Mouse (Mus musculus) forelimb bud, embryonic 11.5 days (tissue): ENCODE results near the gene Acp7.
"Not testable (repeated sequence)": the region's sequence is repeated elsewhere in the genome, so short reads cannot be mapped to it uniquely, and the experiment has no call there.

ENCODE experiments used
- DNase-seq: peaks from one replicate; pipeline ENCODE4 v3.0.0-alpha.2; 2012; ENCODE audit warnings: low read depth, low spot score

Acp7 gene

DNA sequence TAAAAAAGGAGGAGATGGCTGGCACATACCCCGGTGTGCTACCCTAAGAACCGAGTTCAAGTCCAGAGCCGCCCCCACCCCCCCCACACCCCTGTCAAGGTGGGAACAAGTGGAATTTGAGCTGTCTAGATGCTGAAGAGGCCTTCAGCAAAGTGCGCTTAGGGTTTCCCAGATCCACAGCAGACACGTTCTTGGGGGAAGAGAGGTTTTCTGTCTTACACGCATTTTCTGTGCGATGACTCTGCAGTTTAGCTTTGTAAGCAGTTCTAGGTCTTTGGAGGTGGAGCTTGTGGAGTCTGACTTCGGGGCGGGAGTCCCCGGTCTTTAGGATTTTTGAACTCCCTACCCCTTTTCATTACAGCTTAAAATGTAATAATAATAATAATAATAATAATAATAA, at the start of gene Acp7:
Gene Acp7 (minus strand): TSS at position 260 of the 400 bp plus-strand sequence.
- DNase-seq: no peak

DNA sequence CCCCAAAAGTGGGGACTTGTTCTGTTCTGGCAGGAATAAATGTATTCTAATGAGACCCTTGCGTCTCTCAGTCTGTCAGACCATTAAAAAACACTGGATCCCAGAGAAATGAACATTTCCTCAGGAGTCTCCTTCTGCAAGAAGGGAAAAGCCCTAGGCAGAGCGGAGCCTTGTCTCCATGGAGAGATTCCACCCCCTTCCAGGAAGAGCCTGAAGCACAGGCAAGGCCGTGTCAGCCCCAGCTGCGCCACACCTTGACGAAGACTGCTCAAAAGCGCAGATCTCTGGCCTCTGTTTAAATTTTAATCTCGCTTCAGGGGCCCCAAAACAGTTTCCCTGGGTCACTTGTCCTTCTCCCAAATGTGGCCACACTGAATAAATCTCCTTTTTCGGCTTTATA, 46.5 kb upstream of the Acp7 start:
- no peak for DNase-seq

GRCm38 (mm10) chr7:28676811-28677541, 45.8 kb upstream of the Acp7 start:
- DNase-seq: no peak

DNA sequence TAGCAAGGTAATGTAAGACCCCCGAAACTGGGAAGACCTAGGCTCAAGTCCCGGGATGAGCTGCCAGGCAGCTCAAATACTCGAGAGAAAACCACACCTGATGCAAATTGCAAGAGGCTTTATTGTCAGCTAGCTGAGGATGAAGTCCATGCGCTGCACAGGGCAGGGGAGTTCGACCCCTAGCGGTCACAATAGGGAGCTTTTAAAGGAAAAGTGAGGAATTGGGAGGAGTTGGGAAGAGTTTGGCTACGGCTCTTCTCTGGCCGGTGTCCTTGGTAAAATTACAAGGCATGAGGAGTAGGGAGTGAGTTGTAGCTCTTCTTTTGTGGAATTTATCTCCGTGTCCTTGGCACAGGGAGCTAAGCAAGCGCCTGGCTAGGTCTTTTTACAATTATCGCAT, 44.6 kb upstream of the Acp7 start:
- no peak for DNase-seq

- no peak for DNase-seq
These were observed 43.9 kb upstream of the Acp7 start for GRCm38 (mm10) chr7:28674994-28675393.

DNA sequence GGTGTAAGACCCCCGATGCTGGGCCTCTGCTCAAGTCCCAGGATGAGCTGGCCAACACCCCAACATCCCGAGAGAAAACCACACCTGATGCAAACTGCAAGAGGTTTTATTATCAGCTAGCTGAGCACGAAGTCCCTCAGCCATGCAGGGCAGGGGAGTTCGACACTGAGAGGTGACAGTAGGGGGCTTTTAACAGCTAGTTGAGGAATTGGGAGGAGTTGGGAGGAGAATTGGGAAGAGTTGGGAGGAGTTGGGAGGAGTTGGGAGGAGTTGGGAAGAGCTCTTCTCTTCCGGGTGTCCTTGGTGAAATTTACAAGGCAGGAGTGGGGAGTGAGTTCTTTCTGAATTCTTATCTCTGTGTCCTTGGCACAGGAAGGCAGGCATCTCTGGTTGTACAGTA, 41.7 kb upstream of the Acp7 start:
- DNase-seq: not testable (repeated sequence)

- no peak for DNase-seq
These were observed 41.1 kb upstream of the Acp7 start for GRCm38 (mm10) chr7:28672276-28672675.

DNA sequence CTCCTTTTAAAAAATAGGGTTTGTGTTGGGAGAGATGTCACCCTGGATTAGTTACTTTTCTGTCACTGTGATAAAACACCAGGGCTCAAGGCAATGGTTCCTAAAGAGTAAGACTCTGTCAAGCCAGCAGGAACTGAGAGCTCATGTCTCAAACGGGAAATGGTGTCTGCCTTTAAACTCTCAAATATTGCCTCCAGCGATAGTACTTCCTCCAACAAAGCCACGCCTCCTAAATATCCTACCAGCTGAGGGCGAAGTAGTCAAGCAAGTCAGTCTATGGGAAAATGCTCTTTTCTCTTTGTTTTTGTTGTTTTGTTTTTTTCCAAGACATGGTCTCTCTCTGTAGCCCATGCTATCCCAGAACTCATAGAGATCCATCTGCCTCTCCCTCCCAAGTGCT, 40.0 kb upstream of the Acp7 start:
- no peak for DNase-seq

DNA sequence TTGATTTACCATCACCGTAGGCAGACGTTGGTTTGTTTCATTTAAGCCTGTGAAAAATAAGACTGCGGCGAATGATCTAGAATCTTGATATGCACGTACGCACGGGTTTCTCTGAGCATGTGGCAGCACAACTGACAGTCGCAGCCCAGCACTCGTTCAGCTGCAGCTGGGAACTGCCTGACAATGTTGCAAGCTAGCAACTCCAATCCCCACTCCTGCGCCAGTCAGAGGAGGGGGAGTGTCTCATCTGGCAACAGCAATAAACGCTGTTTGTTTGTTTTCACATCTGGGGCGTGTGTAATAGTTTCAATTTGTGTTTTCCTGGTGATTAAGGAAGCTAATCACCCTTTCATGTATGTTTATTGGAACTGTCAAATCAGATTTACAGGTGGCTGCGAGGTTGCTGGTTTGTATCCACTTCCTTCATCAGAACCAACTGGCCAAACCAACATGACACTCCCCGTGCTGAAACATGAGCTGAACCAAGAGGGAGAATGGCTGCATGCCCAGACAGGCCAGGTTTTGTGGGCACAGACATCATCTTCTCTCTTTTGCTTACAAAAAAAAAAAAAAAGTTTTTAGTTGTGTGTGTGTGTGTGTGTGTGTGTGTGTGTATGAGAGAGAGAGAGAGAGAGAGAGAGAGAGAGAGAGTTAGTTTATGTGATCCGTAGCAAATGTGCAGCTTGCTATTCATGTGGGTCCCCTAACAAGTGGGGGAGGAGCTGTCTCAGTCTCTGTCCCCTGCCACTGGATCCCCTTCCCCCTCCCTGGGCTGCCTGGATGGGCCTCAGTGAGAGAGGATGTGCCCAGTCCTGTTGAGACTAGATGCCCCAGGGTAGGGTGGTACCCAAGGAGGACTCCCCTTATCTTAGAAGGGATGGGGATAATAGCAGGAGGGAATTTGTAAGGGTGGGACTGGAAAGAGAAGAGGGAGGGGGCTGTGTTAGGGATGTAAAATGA, 34.8 kb upstream of the Acp7 start:
- DNase-seq: peak; percentile 65

DNA sequence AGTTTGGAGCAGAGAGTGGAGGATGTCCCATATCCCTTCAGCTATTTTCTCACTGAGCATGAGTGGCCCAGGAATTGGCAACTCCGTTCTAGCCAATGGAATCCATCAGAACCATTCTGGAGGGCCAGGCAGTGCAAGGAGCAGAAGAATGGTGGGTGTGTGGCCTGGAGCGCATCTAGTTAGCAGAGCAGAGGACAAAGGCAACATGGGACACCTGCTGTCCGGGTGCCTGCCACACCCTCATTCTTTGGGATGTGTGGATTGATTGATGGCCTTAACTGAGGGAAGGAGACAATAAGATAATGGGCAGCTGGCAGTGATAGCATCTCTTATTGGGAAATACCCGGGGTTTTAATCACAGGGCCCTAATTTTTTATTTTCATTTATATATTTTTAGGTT, 25.3 kb upstream of the Acp7 start:
- DNase-seq: no peak

DNA sequence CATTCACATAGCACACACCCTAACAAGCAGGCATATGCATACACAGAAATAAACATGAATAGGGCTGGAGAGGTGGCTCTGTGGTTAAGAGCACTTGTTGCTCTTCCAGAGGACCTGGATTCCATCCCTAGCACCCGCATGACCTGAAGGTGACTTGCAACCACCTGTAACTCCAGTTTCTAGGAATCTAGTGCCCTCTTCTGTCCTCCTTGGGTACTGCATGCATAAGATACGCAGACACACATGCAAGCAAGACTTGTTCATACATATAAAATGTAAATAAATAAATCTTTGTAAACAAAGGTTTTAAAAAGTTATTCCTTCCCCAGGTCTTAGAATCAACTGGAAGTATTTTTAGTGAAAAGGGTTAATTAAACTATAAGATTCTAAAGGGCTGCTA, 20.0 kb upstream of the Acp7 start:
- no peak for DNase-seq

GRCm38 (mm10) chr7:28647016-28647415, 15.9 kb upstream of the Acp7 start:
- no peak for DNase-seq

DNA sequence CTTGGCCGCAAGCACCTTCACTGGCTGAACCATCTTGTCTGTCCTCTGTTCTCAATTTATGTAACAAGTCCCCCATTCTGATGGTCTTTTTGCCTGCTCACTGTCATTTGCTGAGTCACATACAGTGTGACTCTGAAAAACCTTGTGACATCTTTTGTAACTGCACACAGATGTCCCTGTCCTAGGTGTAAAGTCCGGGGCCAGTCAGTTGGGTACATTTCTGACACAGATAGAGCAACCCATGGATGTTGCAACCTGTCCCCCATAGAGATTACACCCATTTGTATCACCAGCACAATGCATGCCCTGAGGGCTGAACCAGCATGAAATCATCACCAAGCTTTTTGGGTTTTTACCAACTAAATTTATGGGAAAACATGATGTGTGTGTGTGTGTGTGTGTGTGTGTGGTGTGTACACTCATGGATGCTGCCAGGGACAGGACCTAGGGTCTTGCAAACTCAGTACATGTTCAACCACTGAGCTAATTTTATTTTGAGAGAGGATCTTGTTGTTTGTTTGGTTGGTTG, 14.9 kb upstream of the Acp7 start:
- DNase-seq: no peak

GRCm38 (mm10) chr7:28645366-28645765, 14.2 kb upstream of the Acp7 start:
- no peak for DNase-seq

DNA sequence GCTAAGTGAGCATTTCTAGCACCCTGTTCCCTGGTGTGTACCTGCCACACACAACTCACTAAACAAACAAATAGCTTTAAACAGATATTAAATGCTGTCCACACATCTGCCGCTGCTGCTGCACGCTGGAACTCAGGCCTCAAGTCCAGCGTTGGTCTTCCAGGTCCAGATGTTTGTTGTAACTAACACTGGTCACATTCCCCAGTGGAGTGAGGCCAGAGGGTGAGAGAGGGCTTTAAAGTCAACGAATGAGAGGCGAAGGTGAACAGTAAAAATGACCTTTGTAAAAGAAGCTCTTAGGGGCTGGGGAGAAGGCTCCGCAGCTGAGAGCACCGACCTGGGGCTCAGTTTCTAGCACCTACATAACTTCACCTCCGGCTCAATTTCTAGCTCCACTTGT, 10.4 kb upstream of the Acp7 start:
- no peak for DNase-seq

DNA sequence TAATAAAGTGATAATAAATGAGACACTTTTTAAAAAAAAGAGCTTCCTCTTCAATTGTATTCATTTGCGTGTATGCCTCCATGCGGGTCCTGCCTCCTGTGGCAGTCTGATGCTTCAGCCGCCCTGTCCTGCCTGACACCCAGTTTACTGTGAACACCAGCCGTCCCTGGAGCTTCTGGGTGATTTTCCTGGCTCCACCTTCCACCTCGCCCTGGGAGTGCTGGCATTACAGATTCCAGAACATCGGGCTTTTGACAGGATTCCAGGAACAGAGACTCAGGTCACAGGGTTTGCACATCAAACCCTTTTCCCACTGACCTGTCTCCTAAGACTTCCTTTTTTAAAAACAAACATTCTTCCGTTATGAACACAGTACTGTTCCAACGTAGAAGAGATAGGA, 6.4 kb upstream of the Acp7 start:
- no peak for DNase-seq

DNA sequence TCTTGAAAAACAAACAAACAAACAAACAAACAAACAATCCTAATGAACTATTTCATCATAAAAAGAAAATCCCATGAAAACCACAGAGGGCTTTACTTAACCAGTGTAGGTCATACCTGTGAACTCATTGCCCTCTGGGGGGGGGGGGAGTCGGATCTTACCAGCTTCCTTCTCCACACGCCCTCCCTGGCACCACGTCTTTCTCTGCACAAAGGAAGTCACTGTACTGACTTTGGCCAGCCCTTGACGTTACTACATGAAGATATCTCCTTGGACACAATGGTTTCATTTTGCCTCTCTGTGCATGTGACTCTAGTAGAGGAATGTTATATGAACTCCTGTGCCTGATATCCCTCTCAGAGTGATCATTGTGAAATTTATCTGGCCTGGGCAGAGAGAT, 3.0 kb upstream of the Acp7 start:
- DNase-seq: no peak

GRCm38 (mm10) chr7:28624791-28625190, 6.3 kb downstream of the Acp7 start:
- no peak for DNase-seq

DNA sequence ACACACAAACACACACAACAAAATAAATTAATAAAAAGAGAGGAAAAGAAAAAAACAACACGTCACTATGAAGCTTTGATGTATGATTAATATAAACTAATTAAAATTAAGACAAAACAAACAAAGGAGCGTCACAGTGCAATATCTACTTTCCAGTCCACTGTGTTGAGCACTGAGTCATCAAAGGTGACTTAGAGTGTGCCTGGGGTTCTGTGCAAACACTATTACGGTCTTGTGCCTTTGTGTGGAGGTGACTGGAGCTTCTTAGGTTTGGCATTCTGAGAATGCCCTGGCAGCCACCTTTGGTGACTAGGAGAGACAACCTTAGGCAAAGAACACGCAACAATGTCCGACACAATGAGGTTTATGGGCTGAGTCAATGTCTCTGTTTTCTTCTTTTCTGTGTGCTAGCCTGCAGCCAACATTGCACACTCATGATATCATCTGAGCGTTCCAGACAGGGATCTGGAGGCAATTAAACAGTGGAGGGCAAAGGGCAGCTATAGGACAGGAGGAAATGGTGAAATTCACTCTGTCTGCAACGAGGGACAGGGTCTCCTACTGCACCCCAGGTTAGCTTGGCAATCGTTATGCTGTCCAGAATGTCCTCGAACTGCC, 11.9 kb downstream of the Acp7 start:
- DNase-seq: no peak

GRCm38 (mm10) chr7:28605951-28606350, 25.2 kb downstream of the Acp7 start:
- DNase-seq: no peak

DNA sequence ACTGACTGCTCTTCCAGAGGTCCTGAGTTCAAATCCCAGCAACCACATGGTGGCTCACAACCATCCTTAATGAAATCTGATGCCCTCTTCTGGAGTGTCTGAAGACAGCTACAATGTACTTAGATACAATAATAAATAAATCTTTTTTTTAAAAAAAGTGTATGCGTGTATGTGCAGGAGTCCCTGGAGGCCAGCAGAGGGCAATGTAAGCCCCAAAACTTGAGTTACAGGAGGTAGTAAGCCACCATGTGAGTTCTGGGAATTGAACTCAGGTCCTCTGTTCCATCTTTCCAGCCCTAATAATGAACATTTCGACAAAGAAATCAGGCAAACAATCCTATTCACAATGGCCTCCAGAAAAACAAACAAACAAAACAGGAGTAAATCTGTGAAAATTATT, 27.3 kb downstream of the Acp7 start:
- DNase-seq: not testable (repeated sequence)

- DNase-seq: no peak
These were observed 28.0 kb downstream of the Acp7 start for GRCm38 (mm10) chr7:28603136-28603535.
